Mouse (Mus musculus) T-helper 2 cell (primary cell): ENCODE measurements around the gene Nr0b2.

ENCODE experiments used
- in situ Hi-C: fragments of 300-600 bp; cut with MboI, MseI; formaldehyde crosslinking; loops from one replicate; pipeline ENCODE4 v1.15.1; 2025; ENCODE audit warnings: high pct_unique_total_duplicates

Nr0b2 gene

DNA sequence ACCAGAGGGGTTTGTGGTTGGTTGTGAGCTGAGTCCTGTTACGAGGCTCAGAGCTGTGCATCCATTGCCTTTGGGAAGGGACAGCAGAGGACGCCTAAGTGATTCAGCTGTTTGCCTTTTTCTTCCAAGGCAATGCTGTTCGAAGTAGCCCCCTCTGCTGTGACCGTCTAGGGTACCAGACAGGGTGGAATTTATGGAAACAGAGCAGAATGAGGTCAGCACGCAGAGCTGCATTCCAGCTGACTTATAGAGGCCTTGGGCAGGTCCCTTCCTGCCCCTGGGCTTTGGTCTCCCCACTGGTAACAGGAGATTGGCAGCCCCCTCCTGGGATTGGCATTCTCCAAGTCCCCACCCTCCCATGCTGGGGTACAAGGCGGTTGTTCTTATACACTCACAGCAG lies 51.7 kb downstream of the Nr0b2 start:
- in situ Hi-C loops, result no loop called here

GRCm38 (mm10) chr4:133605330-133605729 lies 52.2 kb downstream of the Nr0b2 start:
- in situ Hi-C loops, result no loop called here
